ENCODE assay signal across 8 mouse cellular contexts in genomic region chr8:84661458-84661871, GRCm38 (mm10). TPM values are rescaled to one million over a fixed set of nuclear protein-coding genes. Genes with fewer than 3 reads are reported as not detected.
DNase-seq lines count a peak whose midpoint lies in the region; ATAC-seq lines count a peak whose summit lies in the region.

No protein-coding gene starts in this region.

- H3K9ac ChIP-seq in midbrain, embryonic 16.5 days (ENCODE audit: low read depth, low read length), result peak overlapping the region; percentile 74

- no peaks in the 10 kb centered on the region for H3K9me3 ChIP-seq in midbrain, embryonic 16.5 days (replicated peaks; ENCODE audit: control insufficient read depth, low read length, poor library complexity, severe bottlenecking)

- peak overlapping the region; percentile 87 for H3K4me2 ChIP-seq in midbrain, embryonic 16.5 days (ENCODE audit: low read length)

- no peak for ATAC-seq in midbrain, embryonic 16.5 days

- peak overlapping the region; percentile 62 for H3K4me3 ChIP-seq in midbrain, embryonic 16.5 days (ENCODE audit: low read depth, low read length)

- H3K27ac ChIP-seq in midbrain, embryonic 16.5 days (ENCODE audit: low read length), result peak overlapping the region; percentile 17; the same call in 1 of the 2 replicates

- peaks cover 41% of the 10 kb centered on the region for H3K4me1 ChIP-seq in midbrain, embryonic 16.5 days (ENCODE audit: control insufficient read depth, insufficient read depth, low read length)

- DNase-seq in left cerebral cortex, adult 11 months (ENCODE audit: low spot score), result peak; percentile 57
- no peak for DNase-seq in left cerebral cortex, postnatal 14 days (ENCODE audit: low spot score in 2 of 2)
- DNase-seq in cerebellum, postnatal 36 days, result peak; percentile 66 to 73
- DNase-seq in gastrocnemius, postnatal 14 days, result peak; percentile 92
- DNase-seq in induced T-regulatory cell, adult 2 months (ENCODE audit: low read depth), result peak; percentile 90
- DNase-seq in liver, result peak; percentile 90
- DNase-seq in splenic B cell, adult 2 months (ENCODE audit: low read depth, low spot score), result peak; percentile 92

- intact Hi-C loops in left cerebral cortex, postnatal 14 days (cut with DNase I), result no loop called here
- intact Hi-C loops in gastrocnemius, postnatal 14 days (cut with DNase I; ENCODE audit: low total_unique reads), result no loop called here

- no peaks in the 10 kb centered on the region for H3K36me3 ChIP-seq in midbrain, embryonic 16.5 days (ENCODE audit: control insufficient read depth, insufficient read depth, low read length)
- H3K36me3 ChIP-seq in splenic B cell, adult 2 months (ENCODE audit: control insufficient read depth, insufficient read depth, low read length, poor library complexity, severe bottlenecking), result no peaks in the 10 kb centered on the region; the same call in none of the 2 replicates

- H3K27me3 ChIP-seq in midbrain, embryonic 16.5 days (ENCODE audit: control insufficient read depth, insufficient read depth, low read depth, low read length), result peaks cover 2% of the 10 kb centered on the region; the same call in 1 of the 2 replicates
- no peaks in the 10 kb centered on the region for H3K27me3 ChIP-seq in splenic B cell, adult 2 months (ENCODE audit: control insufficient read depth, insufficient read depth, low read length, poor library complexity, severe bottlenecking)

- 1% methylated on average over 24 of the region's 24 CpGs for WGBS in midbrain, embryonic 16.5 days

RNA-seq across cellular contexts. Expression of gene Ier2, which starts 1.2 kb away (rescaled TPM):
- 10 to 100 TPM; 12.6 to 14.8 TPM for total RNA-seq in left cerebral cortex, postnatal 14 days (2021)
- total RNA-seq in gastrocnemius, postnatal 14 days (2021), result 10 to 100 TPM; 10.5 to 10.8 TPM
- 13.0 and 16.3 TPM in 2 replicates for polyA plus RNA-seq in midbrain, embryonic 16.5 days (2015; fragmentation: Nextera tagmentation; extraction: Ambion mirVana)

RNA-seq across cellular contexts. Expression of gene Trmt1, which starts 24.6 kb away (rescaled TPM):
- total RNA-seq in left cerebral cortex, postnatal 14 days (2021), result 10 to 100 TPM; 89.3 to 96.7 TPM
- 10 to 100 TPM; 26.0 to 36.2 TPM for total RNA-seq in gastrocnemius, postnatal 14 days (2021)
- polyA plus RNA-seq in midbrain, embryonic 16.5 days (2015; fragmentation: Nextera tagmentation; extraction: Ambion mirVana), result 59.0 and 68.1 TPM in 2 replicates

RNA-seq across cellular contexts. Expression of gene Nacc1, which starts 26.2 kb away (rescaled TPM):
- 10 to 100 TPM; 90.2 to 91.9 TPM for total RNA-seq in left cerebral cortex, postnatal 14 days (2021)
- 10 to 100 TPM; 25.7 to 33.6 TPM for total RNA-seq in gastrocnemius, postnatal 14 days (2021)
- polyA plus RNA-seq in midbrain, embryonic 16.5 days (2015; fragmentation: Nextera tagmentation; extraction: Ambion mirVana), result 13.0 and 14.2 TPM in 2 replicates

RNA-seq across cellular contexts. Expression of gene Lyl1, which starts 39.8 kb away (rescaled TPM):
- 1 to 10 TPM; 2.7 to 4.3 TPM for total RNA-seq in left cerebral cortex, postnatal 14 days (2021)
- 1 to 10 TPM; 2.7 to 2.9 TPM for total RNA-seq in gastrocnemius, postnatal 14 days (2021)
- 2.2 and 3.1 TPM in 2 replicates for polyA plus RNA-seq in midbrain, embryonic 16.5 days (2015; fragmentation: Nextera tagmentation; extraction: Ambion mirVana)

Comparison
In these comparisons a context has a peak if more than half of its experiments do, and no peak if none do; other contexts are left out.
1. DNase-seq: peak in left cerebral cortex, adult 11 months (single experiment), cerebellum, postnatal 36 days (2 of 2), gastrocnemius, postnatal 14 days (single experiment), induced T-regulatory cell, adult 2 months (single experiment), liver (single experiment) and splenic B cell, adult 2 months (single experiment); none in left cerebral cortex, postnatal 14 days (0 of 2).